Mouse (Mus musculus) hindbrain, postnatal 0 days (tissue): Measurements from ENCODE around the gene Cenpk. TPM values are rescaled to one million over a fixed set of nuclear protein-coding genes. Genes with fewer than 3 reads are reported as not detected.
"Not testable (repeated sequence)": the region's sequence is repeated elsewhere in the genome, so short reads cannot be mapped to it uniquely, and the experiment has no call there.

Experiments
- ATAC-seq: fragments of 200-750 bp; cut with Nextera tagmentation; 2 replicates; pipeline ENCODE4 v1.8.0; 2017; ENCODE audit warnings: mild to moderate bottlenecking, moderate TSS enrichment, moderate library complexity
- DNase-seq: peaks from one replicate; pipeline ENCODE4 v3.0.0-alpha.2; 2015; ENCODE audit warnings: low spot score
- H3K27ac ChIP-seq: fragments of 300-500 bp; sonication (generic); 2 replicates; pipeline ENCODE4 v1.5.1; 2014; ENCODE audit warnings: mild to moderate bottlenecking
- H3K27me3 ChIP-seq: fragments of 300-500 bp; sonication (generic); 2 replicates; pipeline ENCODE4 v1.6.1; 2014; ENCODE audit warnings: low read length, mixed read lengths; ENCODE audit not compliant: insufficient read depth
- H3K36me3 ChIP-seq: fragments of 300-500 bp; sonication (generic); 2 replicates; pipeline ENCODE4 v1.6.1; 2014; ENCODE audit warnings: low read length, mixed read lengths; ENCODE audit not compliant: insufficient read depth
- H3K4me1 ChIP-seq: fragments of 300-500 bp; sonication (generic); 2 replicates; pipeline ENCODE4 v1.6.1; 2014; ENCODE audit warnings: antibody characterized with exemption, low read length, mixed read lengths; ENCODE audit not compliant: insufficient read depth
- H3K4me2 ChIP-seq: fragments of 300-500 bp; sonication (generic); 2 replicates; pipeline ENCODE4 v1.6.1; 2014; ENCODE audit warnings: low read depth, mild to moderate bottlenecking, low read length, moderate library complexity, mixed read lengths
- H3K4me3 ChIP-seq: fragments of 300-500 bp; sonication (generic); 2 replicates; pipeline ENCODE4 v1.5.1; 2014; ENCODE audit warnings: low read length
- H3K9ac ChIP-seq: fragments of 300-500 bp; sonication (generic); replicated peaks from 2 replicates; pipeline ENCODE4 v1.6.1; 2014; ENCODE audit warnings: mild to moderate bottlenecking, low read length, moderate library complexity, mixed read lengths
- H3K9me3 ChIP-seq: fragments of 300-500 bp; sonication (generic); 2 replicates; pipeline ENCODE4 v1.6.1; 2016; ENCODE audit warnings: low read length, mixed read lengths
- CTCF ChIP-seq: IDR thresholded peaks from 2 replicates; pipeline ENCODE4 v1.5.1; 2016; ENCODE audit warnings: antibody characterized with exemption, control low read depth, low read depth
- WGBS: fragments of 180-500 bp; shearing (Covaris S2); extraction: QIAGEN DNeasy Blood & Tissue Kit; methylation state at CpG from one replicate; pipeline ENCODE4 v1.1.7; 2014; 5-methylcytosine and 5-hydroxymethylcytosine counted together
- polyA plus RNA-seq: library from polyadenylated mRNA; unstranded; fragments of >200 nt; fragmentation: Nextera tagmentation; extraction: Ambion mirVana; gene quantifications from 2 replicates; pipeline ENCODE4 v1.2.1, GENCODE M21; 2015
- total RNA-seq: library from RNA; depleted of rRNA; stranded (reverse); fragments of >200 nt; gene quantifications from 2 replicates; pipeline ENCODE4 v1.2.3, GENCODE M21; 2014; rRNA removed

Gene Cenpk
- total RNA-seq, result 2.5 and 3.0 TPM in 2 replicates
- 18.2 and 19.8 TPM in 2 replicates for polyA plus RNA-seq

- DNase-seq (peak; percentile 99), ATAC-seq (peak; percentile 100)
- H3K27ac ChIP-seq, result peak within 1 kb of the TSS; percentile 90
- H3K36me3 ChIP-seq, result no peaks in the 10 kb centered on the region
- H3K4me3 ChIP-seq, result peak within 1 kb of the TSS; percentile 81
- no peak for TF ChIP-seq CTCF
- H3K4me2 ChIP-seq, result peak within 1 kb of the TSS; percentile 75
- peak within 1 kb of the TSS; percentile 77 for H3K9ac ChIP-seq
- no peaks in the 10 kb centered on the region for H3K9me3 ChIP-seq
- WGBS, result under 1% methylated on average over 55 of the region's 55 CpGs
- peaks cover 8% of the 10 kb centered on the region for H3K4me1 ChIP-seq
- no peaks in the 10 kb centered on the region for H3K27me3 ChIP-seq
Observed at GRCm38 (mm10) chr13:104228384-104229066, at the start of gene Cenpk, which contains the start of gene Ppwd1. Cenpk (plus strand) TSS chr13:104228611. Ppwd1 (minus strand) TSS chr13:104228843.

- under 1% methylated on average over 37 of the region's 38 CpGs for WGBS
- TF ChIP-seq CTCF, result peak; percentile 62
- Histone ChIP-seq H3K27me3 (no peaks in the 10 kb centered on the region), H3K27ac (peak within 1 kb of the TSS; percentile 84), H3K4me3 (peak within 1 kb of the TSS; percentile 94), H3K4me2 (peak within 1 kb of the TSS; percentile 75), H3K9ac (peak within 1 kb of the TSS; percentile 89), H3K9me3 (no peaks in the 10 kb centered on the region), H3K36me3 (0 out of 2 replicates have a peak, but pooled peaks cover 5% of the 10 kb centered on the region), H3K4me1 (peaks cover 5% of the 10 kb centered on the region; the same call in 1 of the 2 replicates)
- DNase-seq, result peak; percentile 100
- peak; percentile 100 for ATAC-seq
Observed at GRCm38 (mm10) chr13:104178650-104179121, 49.7 kb upstream of the Cenpk start, which contains the start of gene Trim23. Trim23 (plus strand) TSS chr13:104178797.

- DNase-seq (no peak), ATAC-seq (no peak)
- no peak for TF ChIP-seq CTCF
- Histone ChIP-seq H3K4me3 (peak overlapping the region; percentile 94), H3K9ac (peak overlapping the region; percentile 89), H3K4me2 (peak overlapping the region; percentile 65), H3K36me3 (0 out of 2 replicates have a peak, but pooled peaks cover 5% of the 10 kb centered on the region), H3K9me3 (no peaks in the 10 kb centered on the region), H3K27me3 (no peaks in the 10 kb centered on the region), H3K27ac (peak overlapping the region; percentile 84), H3K4me1 (peaks cover 5% of the 10 kb centered on the region; the same call in 1 of the 2 replicates)
- WGBS, result 21% methylated on average over 13 of the region's 13 CpGs
Observed at GRCm38 (mm10) chr13:104179176-104179888, 49.1 kb upstream of the Cenpk start.

GRCm38 (mm10) chr13:104187357-104187756 lies 41.1 kb upstream of the Cenpk start:
- Histone ChIP-seq H3K9ac (no peak overlapping the region), H3K27me3 (no peaks in the 10 kb centered on the region), H3K4me1 (no peaks in the 10 kb centered on the region), H3K27ac (no peak overlapping the region), H3K9me3 (no peaks in the 10 kb centered on the region), H3K36me3 (peaks cover 18% of the 10 kb centered on the region), H3K4me2 (no peak overlapping the region), H3K4me3 (no peak overlapping the region)
- no peak for TF ChIP-seq CTCF
- DNase-seq, result no peak
- 90% methylated on average over 4 of the region's 4 CpGs for WGBS
- no peak for ATAC-seq

- H3K9ac ChIP-seq, H3K27me3 ChIP-seq, H3K4me1 ChIP-seq, H3K4me3 ChIP-seq, H3K27ac ChIP-seq, H3K4me2 ChIP-seq, ATAC-seq, H3K9me3 ChIP-seq, DNase-seq: not testable (repeated sequence)
- H3K36me3 ChIP-seq, result peaks cover 12% of the 10 kb centered on the region
Observed at GRCm38 (mm10) chr13:104195891-104196290, 32.5 kb upstream of the Cenpk start.

GRCm38 (mm10) chr13:104204313-104204712 lies 24.1 kb upstream of the Cenpk start:
- no peaks in the 10 kb centered on the region for H3K27me3 ChIP-seq
- no peaks in the 10 kb centered on the region for H3K4me1 ChIP-seq
- H3K4me2 ChIP-seq, result no peak overlapping the region
- WGBS, result 60% methylated on average over 1 of the region's 1 CpGs
- no peak overlapping the region for H3K9ac ChIP-seq
- TF ChIP-seq CTCF, result peak; percentile 45
- H3K4me3 ChIP-seq, result no peak overlapping the region
- DNase-seq (peak; percentile 18), ATAC-seq (no peak)
- H3K27ac ChIP-seq, result no peak overlapping the region
- H3K9me3 ChIP-seq, result no peaks in the 10 kb centered on the region
- peaks cover 12% of the 10 kb centered on the region; the same call in 1 of the 2 replicates for H3K36me3 ChIP-seq
